Mouse (Mus musculus) lung, embryonic 15.5 days (tissue): ENCODE measurements around the gene Plppr4. TPM values are rescaled to one million over a fixed set of nuclear protein-coding genes. Genes with fewer than 3 reads are reported as not detected.

Source experiments
- ATAC-seq: fragments of 200-750 bp; cut with Nextera tagmentation; 2 replicates; pipeline ENCODE4 v1.8.0; 2017; ENCODE audit warnings: moderate number of reproducible peaks, borderline replicate concordance; ENCODE audit not compliant: low FRiP score, low TSS enrichment; ENCODE audit errors: extremely low read depth
- H3K27ac ChIP-seq: fragments of 300-500 bp; sonication (generic); 2 replicates; pipeline ENCODE4 v1.5.1; 2015; ENCODE audit warnings: moderate library complexity, mild to moderate bottlenecking, inconsistent platforms
- H3K27me3 ChIP-seq: fragments of 300-500 bp; sonication (generic); 2 replicates; pipeline ENCODE4 v1.6.1; 2015; ENCODE audit warnings: inconsistent platforms
- H3K36me3 ChIP-seq: fragments of 300-500 bp; sonication (generic); 2 replicates; pipeline ENCODE4 v1.6.1; 2015; ENCODE audit warnings: inconsistent platforms
- H3K4me1 ChIP-seq: fragments of 300-500 bp; sonication (generic); 2 replicates; pipeline ENCODE4 v1.6.1; 2015; ENCODE audit warnings: inconsistent platforms
- H3K4me2 ChIP-seq: fragments of 300-500 bp; sonication (generic); 2 replicates; pipeline ENCODE4 v1.6.1; 2015; ENCODE audit warnings: inconsistent platforms, mild to moderate bottlenecking, moderate library complexity
- H3K4me3 ChIP-seq: fragments of 300-500 bp; sonication (generic); 2 replicates; pipeline ENCODE4 v1.5.1; 2015; ENCODE audit warnings: mild to moderate bottlenecking, inconsistent platforms
- H3K9ac ChIP-seq: fragments of 300-500 bp; sonication (generic); 2 replicates; pipeline ENCODE4 v1.6.1; 2015; ENCODE audit warnings: inconsistent platforms
- H3K9me3 ChIP-seq: fragments of 300-500 bp; sonication (generic); 2 replicates; pipeline ENCODE4 v1.6.1; 2016; ENCODE audit warnings: inconsistent platforms
- WGBS: fragments of 180-500 bp; shearing (Covaris S2); methylation state at CpG from one replicate; pipeline ENCODE4 v1.1.7; 2015; 5-methylcytosine and 5-hydroxymethylcytosine counted together
- polyA plus RNA-seq: library from polyadenylated mRNA; unstranded; fragments of >200 nt; fragmentation: Nextera tagmentation; extraction: Ambion mirVana; gene quantifications from 2 replicates; pipeline ENCODE4 v1.2.1, GENCODE M21; 2015

Gene Plppr4
- polyA plus RNA-seq, 1 experiment from 2014 or later: 0.29 TPM

- H3K4me2 ChIP-seq: no peak overlapping the region
- no peak overlapping the region for H3K4me3 ChIP-seq
- no peaks in the 10 kb centered on the region for H3K4me1 ChIP-seq
- no peaks in the 10 kb centered on the region for H3K27me3 ChIP-seq
- no peak overlapping the region for H3K27ac ChIP-seq
- WGBS: 80% methylated on average over 3 of the region's 3 CpGs
- no peaks in the 10 kb centered on the region for H3K36me3 ChIP-seq
- ATAC-seq: no peak
- no peak overlapping the region for H3K9ac ChIP-seq
- H3K9me3 ChIP-seq: no peaks in the 10 kb centered on the region
Observed at GRCm38 (mm10) chr3:117319671-117320070, 41.0 kb downstream of the Plppr4 start.

GRCm38 (mm10) chr3:117313339-117313738 is 47.3 kb downstream of the Plppr4 start:
- no peaks in the 10 kb centered on the region for H3K9me3 ChIP-seq
- WGBS: 70% methylated on average over 4 of the region's 4 CpGs

GRCm38 (mm10) chr3:117312097-117312496 is 48.6 kb downstream of the Plppr4 start:
- 90% methylated on average over 7 of the region's 7 CpGs for WGBS
- Histone ChIP-seq H3K9ac (no peak overlapping the region), H3K4me3 (no peak overlapping the region), H3K9me3 (no peaks in the 10 kb centered on the region), H3K36me3 (no peaks in the 10 kb centered on the region), H3K4me1 (no peaks in the 10 kb centered on the region), H3K4me2 (no peak overlapping the region), H3K27ac (no peak overlapping the region), H3K27me3 (no peaks in the 10 kb centered on the region)
- ATAC-seq: no peak

More at GRCm38 (mm10) chr3:117313339-117313738, 47.3 kb downstream of the Plppr4 start:
- no peak overlapping the region for H3K9ac ChIP-seq
- no peaks in the 10 kb centered on the region for H3K27me3 ChIP-seq
- H3K36me3 ChIP-seq: no peaks in the 10 kb centered on the region
- ATAC-seq: no peak
- H3K4me3 ChIP-seq: no peak overlapping the region
- no peak overlapping the region for H3K27ac ChIP-seq
- no peak overlapping the region for H3K4me2 ChIP-seq
- no peaks in the 10 kb centered on the region for H3K4me1 ChIP-seq

- no peak overlapping the region for H3K9ac ChIP-seq
- WGBS: 78% methylated on average over 2 of the region's 2 CpGs
- no peak overlapping the region for H3K27ac ChIP-seq
- H3K36me3 ChIP-seq: no peaks in the 10 kb centered on the region
- no peak overlapping the region for H3K4me2 ChIP-seq
- no peak for ATAC-seq
- H3K4me3 ChIP-seq: no peak overlapping the region
- no peaks in the 10 kb centered on the region for H3K9me3 ChIP-seq
- no peaks in the 10 kb centered on the region for H3K27me3 ChIP-seq
- H3K4me1 ChIP-seq: no peaks in the 10 kb centered on the region
Observed at GRCm38 (mm10) chr3:117310801-117311368, 49.8 kb downstream of the Plppr4 start.

- no peak for ATAC-seq
- no peaks in the 10 kb centered on the region for H3K36me3 ChIP-seq
- H3K9ac ChIP-seq: no peak overlapping the region
- H3K4me1 ChIP-seq: no peaks in the 10 kb centered on the region
- H3K27ac ChIP-seq: no peak overlapping the region
- no peaks in the 10 kb centered on the region for H3K9me3 ChIP-seq
- no peaks in the 10 kb centered on the region for H3K27me3 ChIP-seq
- H3K4me2 ChIP-seq: no peak overlapping the region
- WGBS: 94% methylated on average over 3 of the region's 3 CpGs
- H3K4me3 ChIP-seq: no peak overlapping the region
Observed at GRCm38 (mm10) chr3:117309580-117309910, 51.1 kb downstream of the Plppr4 start.

GRCm38 (mm10) chr3:117308895-117309579 is 51.6 kb downstream of the Plppr4 start:
- ATAC-seq: no peak
- WGBS: 85% methylated on average over 3 of the region's 3 CpGs

GRCm38 (mm10) chr3:117307555-117307954 is 53.1 kb downstream of the Plppr4 start:
- no peak for ATAC-seq
- 87% methylated on average over 4 of the region's 4 CpGs for WGBS
- no peaks in the 10 kb centered on the region for H3K36me3 ChIP-seq
- H3K9ac ChIP-seq: no peak overlapping the region
- no peak overlapping the region for H3K27ac ChIP-seq
- no peaks in the 10 kb centered on the region for H3K27me3 ChIP-seq
- no peaks in the 10 kb centered on the region for H3K9me3 ChIP-seq
- no peak overlapping the region for H3K4me2 ChIP-seq
- no peak overlapping the region for H3K4me3 ChIP-seq
- H3K4me1 ChIP-seq: no peaks in the 10 kb centered on the region

More at GRCm38 (mm10) chr3:117308895-117309579, 51.6 kb downstream of the Plppr4 start:
- Histone ChIP-seq H3K27me3 (no peaks in the 10 kb centered on the region), H3K36me3 (no peaks in the 10 kb centered on the region), H3K4me3 (no peak overlapping the region), H3K9ac (no peak overlapping the region), H3K9me3 (no peaks in the 10 kb centered on the region), H3K27ac (no peak overlapping the region), H3K4me1 (no peaks in the 10 kb centered on the region), H3K4me2 (no peak overlapping the region)

- Histone ChIP-seq H3K27ac (no peak overlapping the region), H3K9ac (no peak overlapping the region), H3K27me3 (no peaks in the 10 kb centered on the region), H3K36me3 (no peaks in the 10 kb centered on the region), H3K9me3 (no peaks in the 10 kb centered on the region), H3K4me2 (no peak overlapping the region), H3K4me1 (no peaks in the 10 kb centered on the region), H3K4me3 (no peak overlapping the region)
- 82% methylated on average over 2 of the region's 2 CpGs for WGBS
- no peak for ATAC-seq
Observed at GRCm38 (mm10) chr3:117304037-117304436, 56.6 kb downstream of the Plppr4 start.

- Histone ChIP-seq H3K27me3 (no peaks in the 10 kb centered on the region), H3K4me2 (no peak overlapping the region), H3K9me3 (no peaks in the 10 kb centered on the region), H3K9ac (no peak overlapping the region), H3K36me3 (no peaks in the 10 kb centered on the region), H3K4me3 (no peak overlapping the region), H3K27ac (no peak overlapping the region), H3K4me1 (no peaks in the 10 kb centered on the region)
- ATAC-seq: no peak
- WGBS: 65% methylated on average over 1 of the region's 1 CpGs
Observed at GRCm38 (mm10) chr3:117300735-117301271, 59.9 kb downstream of the Plppr4 start.

- Histone ChIP-seq H3K4me2 (no peak overlapping the region), H3K36me3 (no peaks in the 10 kb centered on the region), H3K4me3 (no peak overlapping the region), H3K9ac (no peak overlapping the region), H3K27me3 (no peaks in the 10 kb centered on the region), H3K4me1 (no peaks in the 10 kb centered on the region), H3K27ac (no peak overlapping the region), H3K9me3 (no peaks in the 10 kb centered on the region)
- no peak for ATAC-seq
- 74% methylated on average over 1 of the region's 1 CpGs for WGBS
Observed at GRCm38 (mm10) chr3:117297735-117298134, 62.9 kb downstream of the Plppr4 start.

GRCm38 (mm10) chr3:117294308-117294925 is 66.3 kb downstream of the Plppr4 start:
- no peak for ATAC-seq
- Histone ChIP-seq H3K4me1 (no peaks in the 10 kb centered on the region), H3K9me3 (no peaks in the 10 kb centered on the region), H3K9ac (no peak overlapping the region), H3K4me3 (no peak overlapping the region), H3K27me3 (no peaks in the 10 kb centered on the region), H3K36me3 (no peaks in the 10 kb centered on the region), H3K4me2 (no peak overlapping the region), H3K27ac (no peak overlapping the region)
- 71% methylated on average over 2 of the region's 2 CpGs for WGBS
